Mouse (Mus musculus) skeletal muscle tissue, adult 2 months (tissue): ENCODE measurements around the gene Rph3a.

ENCODE experiments used
- DNase-seq: peaks from one replicate; pipeline ENCODE4 v3.0.0-alpha.2; 2012; ENCODE audit warnings: low read depth, low spot score

The Rph3a gene

DNA sequence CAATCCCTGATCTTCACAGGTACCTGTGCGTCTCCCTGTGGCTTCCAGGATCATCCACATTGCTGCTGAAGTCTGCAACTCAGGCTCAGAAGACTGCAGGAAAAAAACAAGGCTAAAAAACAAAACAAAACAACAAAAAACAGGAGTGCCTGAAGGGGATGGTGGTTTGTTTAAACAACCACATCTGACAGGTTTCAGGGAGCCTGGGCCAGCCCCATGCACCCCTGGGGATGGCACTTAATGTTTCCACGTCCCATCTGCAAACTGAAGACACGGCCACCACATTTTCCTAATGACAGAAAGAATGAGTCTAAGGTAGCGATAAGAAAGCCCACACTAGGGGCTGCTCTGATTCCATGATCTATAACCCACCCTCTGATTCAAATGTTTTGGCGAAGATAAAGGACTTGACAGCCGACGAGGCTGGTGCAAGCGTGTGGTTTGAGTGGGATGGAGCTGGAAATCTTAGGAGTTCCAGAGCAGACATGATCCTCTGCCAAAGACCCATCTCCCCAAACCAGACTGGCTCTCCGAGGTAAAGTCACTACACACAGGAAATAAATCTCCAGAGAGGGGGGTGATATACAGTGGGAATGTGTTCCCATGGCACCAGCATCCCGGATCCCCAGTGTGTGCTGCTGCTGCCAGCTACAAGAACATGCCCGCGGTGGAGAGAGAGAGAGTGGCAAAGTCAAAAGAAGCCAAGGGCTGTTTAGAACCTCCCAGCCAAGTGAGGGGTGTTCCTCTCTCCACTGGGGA, at the start of gene Rph3a:
Rph3a (minus strand) TSS at position 282 of the 759 bp plus-strand sequence.
- DNase-seq: no peak

DNA sequence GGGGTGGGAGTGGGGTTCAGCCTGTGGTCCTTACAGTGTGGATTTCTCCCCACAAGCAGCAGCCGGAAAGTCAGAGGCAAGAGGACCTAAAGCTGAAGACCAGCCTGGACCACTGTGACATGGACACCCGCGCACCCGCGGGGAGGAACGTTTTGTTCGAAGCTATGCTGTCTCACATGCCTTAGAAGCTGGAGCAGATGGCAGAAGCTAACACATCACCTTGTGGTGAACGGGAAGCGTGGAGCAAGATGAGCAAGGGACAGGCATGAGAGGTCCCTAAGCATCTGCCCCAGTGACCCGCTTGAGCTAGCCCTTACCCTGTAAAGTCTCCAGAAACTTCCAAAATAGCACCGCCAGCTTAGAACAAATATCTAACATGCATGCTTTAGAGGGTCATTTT, 48.4 kb upstream of the Rph3a start:
- no peak for DNase-seq

DNA sequence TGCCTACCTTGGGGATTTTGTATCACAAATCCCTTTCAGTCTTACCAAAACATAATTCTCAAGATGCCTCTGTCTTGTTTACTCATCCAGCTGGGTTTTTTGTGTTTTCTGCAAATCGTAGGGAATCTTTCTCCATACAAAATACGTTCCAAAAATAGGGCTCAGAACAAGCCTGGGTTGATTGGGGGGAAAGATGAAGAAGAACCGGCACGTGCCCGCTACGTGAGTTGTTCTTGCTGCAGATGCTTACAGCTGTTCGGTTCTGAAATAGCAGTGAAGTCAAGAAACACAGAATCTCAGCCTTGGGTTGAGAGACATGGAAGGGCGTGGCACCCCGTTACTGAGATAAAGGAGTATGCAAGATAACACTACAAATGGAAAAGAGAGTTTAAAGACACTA, 44.0 kb upstream of the Rph3a start:
- DNase-seq: no peak

DNA sequence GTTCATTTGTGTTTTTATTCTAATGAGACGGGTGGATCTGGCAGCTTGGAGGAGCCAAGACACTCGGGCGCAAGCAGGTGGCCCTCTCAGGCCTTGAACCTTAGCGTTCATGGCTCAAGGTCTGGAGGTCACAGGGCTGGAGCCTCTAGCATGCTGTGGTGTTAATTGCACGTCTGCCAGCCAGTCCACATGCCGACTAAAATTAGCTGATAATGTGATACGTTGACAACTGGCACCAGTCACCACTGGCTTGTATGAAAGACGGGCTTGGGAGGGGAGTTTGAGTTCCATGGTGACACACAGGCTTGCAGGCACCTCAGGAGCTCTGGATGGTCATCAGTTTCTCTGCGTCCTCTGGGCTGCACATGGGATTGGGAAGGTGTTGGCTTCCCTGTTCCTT, 31.9 kb upstream of the Rph3a start:
- no peak for DNase-seq

DNA sequence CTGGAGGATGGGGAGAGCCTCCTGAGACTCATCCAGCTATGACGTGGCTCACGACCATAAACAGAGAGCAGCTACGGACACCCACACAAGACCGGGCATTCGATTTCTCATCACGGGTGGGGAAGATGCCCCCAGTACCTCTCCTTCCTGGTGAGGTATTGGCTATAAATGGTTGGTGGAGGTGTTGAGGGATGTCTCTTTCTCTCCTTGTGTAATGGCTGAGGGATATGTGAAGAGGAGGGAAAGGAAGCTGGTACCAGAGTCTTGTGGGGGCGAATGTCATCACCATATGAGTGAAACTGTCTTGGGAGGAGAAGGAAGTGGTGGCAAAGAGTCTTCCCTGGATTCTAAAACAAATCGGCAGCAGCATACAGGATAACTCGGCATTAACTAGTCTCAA, 29.6 kb upstream of the Rph3a start:
- DNase-seq: no peak

DNA sequence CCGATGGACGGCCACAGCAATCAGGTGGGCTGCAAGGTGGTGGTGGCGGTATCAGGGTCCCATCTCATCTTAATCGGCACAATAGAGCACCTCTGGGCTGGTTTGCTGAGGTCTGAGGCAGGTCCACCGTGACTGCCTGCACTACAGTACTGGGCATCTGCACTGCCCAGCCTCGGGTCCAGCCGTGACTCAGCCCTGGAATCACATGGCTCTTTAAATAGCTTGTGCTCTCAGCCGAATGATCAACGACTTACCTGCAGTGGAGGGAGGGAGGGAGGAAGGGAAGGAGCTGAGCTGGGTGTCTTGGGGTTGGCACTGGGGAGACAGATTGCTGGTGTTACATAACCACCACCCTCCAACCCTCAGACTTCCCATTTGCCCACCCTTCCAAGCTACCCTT, 20.3 kb upstream of the Rph3a start:
- no peak for DNase-seq

DNA sequence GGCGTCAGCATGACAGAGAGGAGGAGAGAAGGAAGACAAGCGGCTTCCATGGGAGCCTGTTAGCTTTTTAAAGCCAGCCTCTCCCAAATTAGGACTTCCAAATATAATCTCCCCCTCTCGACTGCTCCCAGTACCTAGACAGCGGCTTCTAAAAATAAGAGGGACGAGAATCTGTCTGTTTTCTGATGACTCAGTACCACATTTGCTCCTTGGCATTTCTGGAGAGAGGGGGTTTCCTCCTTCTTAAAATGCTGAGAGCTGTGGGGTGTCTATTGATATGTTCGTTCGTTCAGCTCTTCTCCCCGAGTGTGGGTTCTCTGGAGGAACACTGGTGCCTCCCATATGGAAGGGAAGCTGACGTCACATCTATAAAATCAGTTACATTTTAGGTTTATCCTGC, 9.6 kb upstream of the Rph3a start:
- no peak for DNase-seq

DNA sequence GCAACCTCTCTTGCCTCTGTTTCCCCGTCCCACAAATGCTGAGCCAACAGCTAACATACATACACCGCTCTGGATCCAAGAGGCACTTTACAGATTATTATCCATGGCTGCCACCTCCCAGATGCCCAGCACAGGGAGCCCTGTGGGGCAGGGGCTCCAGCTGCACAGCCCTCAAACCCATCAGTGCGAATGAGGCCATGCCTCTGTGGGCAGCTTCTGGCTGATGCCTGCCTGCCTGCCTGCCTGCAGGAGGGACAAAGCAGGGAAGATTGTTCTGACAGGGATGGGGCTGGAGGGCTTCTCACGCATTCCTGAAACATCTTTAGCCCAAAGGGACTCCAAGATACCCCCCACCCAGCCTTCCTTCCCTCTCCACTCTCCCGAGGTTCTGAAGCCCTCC, 7.8 kb upstream of the Rph3a start:
- DNase-seq: no peak

DNA sequence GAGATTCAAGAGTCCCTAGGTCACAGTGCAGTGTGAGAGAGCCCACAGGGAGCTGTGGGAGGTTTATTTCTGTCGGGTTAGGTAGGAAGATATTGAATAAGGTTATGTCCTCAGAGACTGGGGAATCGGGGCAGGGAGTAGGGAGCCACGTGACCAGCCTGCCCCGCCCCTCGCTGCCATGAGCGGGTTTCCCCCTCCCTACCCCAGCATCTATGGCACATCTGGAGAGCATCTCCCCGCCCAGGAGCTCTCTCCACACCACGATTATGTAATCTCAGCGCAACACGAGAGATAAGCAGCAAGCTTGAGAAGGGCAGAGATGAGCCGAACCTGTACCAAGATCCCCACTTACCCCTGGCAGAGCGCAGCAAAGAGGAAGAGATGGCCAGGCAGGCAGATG, 6.5 kb upstream of the Rph3a start:
- DNase-seq: no peak

DNA sequence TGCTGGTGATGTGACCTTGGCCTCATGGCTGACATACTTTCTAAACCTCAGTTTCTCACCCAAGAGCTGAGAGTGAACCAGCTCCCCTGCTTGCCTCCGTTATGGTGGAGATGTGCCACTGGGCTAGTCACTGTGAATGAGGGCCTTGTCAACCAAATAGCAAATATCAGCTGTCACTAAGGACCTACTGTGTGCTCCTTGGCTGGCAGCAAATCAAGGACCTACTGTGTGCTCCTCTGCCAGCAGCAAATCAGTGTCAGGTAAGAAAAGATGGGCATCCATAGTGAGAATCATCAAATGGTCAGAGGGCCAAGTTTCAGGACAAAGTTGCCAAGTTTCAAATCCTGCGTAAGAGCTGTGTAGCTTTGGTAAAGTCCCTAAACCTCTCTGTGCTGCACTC, 4.6 kb upstream of the Rph3a start:
- DNase-seq: no peak

DNA sequence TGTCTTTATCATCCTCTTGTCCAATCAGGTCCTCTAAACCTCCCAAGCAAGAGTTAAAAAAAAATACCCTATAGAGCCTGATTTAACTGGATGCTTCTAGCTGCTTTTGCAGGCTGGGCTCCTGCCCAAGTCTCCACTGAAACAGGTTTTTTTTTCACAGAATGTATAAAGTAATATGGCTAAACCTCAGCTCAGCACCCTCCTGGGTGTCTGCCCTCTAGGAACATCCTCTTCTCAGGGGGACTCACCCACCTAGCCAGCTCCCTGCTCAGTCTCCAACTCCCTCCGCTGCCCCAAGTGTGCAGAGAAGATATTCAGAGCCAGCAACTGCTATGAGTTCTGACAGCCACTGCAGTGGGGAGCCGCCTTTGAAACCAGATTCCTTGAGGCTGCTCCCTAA, 2.1 kb upstream of the Rph3a start:
- DNase-seq: no peak

DNA sequence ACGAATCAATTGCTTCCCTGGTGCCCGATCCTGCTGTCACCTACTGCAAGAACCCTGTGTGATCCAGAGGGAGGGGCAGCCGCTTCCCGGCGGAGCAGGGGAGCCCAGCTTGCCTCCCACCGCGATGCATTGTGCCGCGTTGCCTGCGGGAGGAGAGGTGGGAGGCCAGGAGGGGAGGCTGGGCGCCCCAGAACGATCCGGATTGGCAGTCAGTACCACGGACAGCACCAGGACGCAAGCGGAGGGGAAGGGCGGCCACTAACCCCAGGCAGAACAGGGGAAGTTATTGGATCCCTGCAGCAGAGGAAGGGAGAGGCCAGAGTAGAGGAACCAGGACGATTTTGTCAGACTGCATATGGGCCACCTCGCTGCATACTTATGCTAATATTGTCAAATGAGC, 486 bp downstream of the Rph3a start:
- no peak for DNase-seq

DNA sequence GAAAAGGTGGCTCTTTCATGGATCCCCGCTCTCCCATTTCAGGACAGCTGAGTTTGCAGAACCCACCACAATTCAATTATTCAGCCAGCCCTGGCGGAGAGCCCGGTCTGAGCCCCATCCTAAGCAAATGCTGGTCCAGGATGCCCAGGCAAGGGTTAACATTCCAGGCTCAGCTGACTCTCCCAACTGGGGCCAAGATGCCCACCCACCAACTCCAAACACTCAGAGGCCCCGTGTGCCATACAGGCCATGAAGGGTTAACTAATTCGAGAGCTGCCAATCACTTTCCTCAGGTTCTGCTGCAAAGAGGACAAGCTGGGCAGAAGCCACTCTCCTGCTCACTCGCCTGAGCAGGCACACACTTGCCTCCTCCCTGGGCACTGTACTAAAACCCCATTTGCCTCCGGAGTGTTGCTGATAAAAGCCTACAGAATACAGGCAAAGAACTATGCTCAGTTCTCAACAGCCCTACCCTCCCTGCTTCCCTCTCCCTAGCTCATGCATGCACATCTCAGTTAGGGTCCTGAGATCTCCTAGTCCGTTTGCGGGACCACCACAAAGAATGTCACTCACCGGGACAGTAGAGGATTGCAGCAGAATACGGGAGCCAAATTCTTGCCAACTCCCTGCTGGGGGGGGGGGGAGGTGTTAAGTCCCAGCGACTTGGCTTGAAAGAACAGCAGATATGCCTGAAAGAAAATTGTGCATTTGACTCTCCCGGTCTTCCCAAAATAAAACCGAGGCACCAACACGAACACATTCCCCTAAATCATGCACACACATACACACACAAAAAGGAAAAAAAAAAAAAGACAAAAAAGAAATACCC, 1.3 kb downstream of the Rph3a start:
- DNase-seq: no peak

DNA sequence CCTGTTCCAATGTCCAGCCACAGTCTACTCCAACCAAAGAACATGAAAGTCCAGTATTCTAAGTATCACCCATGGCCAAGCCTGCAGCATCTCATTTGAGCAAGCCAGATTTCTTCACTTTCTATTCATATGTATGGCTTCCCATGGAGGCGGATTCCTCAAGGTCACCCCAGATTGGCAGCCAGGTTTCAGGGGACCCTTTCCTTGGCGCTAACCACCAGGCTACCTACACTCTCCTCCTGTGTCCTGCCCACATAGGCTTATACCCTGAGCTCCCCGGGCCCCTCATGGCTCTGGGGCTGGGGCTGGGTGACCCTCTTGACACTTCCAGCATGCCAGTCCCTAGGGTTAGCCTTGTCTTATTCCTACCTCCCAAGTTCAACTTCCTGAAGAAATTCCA, 2.3 kb downstream of the Rph3a start:
- no peak for DNase-seq

DNA sequence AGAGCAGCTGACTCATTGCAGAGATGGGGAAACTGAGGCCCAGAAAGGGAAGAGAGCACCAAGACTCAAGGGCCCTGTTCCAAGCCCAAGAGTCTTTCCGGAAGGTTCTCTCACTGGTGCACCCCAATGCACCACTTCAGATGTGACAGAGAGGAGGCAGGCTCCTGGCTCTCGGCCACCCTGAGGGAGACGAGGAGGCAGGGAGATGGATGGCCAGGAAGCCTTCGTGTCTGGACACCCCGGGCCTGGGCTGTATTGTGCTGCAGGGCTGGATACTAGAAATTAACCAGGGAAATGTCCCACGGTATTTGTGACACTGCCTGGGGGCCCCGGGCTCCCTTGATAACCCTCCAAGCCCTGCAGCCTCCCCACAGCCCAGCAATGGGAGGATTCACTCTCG, 2.8 kb downstream of the Rph3a start:
- no peak for DNase-seq

DNA sequence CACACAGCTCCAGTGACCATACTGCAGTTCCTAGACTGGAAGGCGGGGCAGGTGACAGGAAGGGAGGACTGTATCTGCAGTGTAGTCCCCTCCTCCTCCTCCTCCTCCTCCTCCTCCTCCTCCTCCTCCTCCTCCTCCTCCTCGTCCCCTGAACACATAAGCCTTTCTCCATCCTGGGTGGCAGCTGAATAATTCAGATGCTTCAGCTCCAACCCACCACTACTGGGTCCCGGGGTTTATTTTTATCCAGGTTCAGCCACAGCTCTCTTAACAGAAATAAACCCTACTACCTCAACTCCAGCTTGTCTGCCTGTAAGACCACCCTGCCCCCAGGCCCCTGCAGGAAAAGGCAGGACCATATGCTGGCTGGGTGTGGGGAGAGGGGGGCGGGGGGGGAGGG, 3.7 kb downstream of the Rph3a start:
- DNase-seq: no peak

DNA sequence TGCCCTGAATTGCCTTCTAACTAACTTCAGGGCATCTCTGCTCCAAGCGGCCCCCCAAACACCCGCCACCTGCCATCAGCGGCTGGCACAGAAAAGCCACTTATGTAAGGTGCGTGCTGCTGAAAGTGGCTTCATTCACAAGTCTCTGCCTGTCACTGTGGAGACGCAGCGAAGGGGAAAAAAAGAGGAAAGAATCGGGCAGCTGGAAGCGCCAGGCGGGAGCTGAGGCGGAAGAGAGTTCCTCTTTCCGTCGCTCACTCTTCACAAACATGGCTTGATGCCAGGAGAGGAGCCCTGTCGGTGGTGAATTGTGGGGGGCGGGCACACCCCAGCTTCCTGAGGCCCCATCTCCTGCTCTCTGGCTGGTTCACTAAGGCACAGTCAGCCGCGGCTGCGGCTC, 6.1 kb downstream of the Rph3a start:
- DNase-seq: no peak

DNA sequence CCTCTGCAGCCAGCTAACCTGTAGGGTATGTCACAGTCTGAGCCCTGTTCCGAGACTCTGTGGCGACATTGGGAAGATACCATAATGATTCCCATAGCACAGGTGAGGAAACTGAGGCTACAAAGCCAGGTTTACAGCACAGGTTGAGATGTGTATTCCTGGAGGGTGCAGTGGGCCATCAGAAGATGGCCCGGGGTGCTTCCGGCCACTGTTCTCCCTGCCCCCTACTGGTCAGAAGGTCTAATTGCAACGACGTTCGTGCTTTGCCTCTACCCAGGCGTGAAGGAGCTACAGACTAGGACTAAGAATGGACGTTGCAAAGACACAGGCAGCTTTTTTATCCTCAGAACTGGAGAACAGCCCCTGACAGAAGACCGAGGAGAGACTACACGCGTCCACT, 10.3 kb downstream of the Rph3a start:
- DNase-seq: no peak

DNA sequence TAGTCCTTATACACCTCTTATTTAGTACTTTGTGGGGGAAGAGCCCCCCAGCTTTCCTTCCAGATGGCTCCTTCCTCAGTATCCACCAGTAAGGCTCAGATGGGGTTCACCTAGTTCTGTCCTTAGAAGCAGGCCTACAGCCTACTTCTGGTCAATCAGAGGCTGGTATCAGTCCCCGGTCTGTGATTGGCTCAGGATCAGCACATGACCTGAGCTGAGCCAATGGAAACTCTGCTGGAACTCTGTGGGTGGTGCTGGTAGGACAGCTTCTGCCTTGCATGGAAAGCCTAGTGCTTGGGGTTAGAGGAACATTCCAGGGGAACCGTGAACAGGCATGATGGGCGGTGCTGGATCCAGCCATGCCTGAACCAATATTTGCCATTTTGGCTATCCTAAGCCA, 21.5 kb downstream of the Rph3a start:
- DNase-seq: no peak

DNA sequence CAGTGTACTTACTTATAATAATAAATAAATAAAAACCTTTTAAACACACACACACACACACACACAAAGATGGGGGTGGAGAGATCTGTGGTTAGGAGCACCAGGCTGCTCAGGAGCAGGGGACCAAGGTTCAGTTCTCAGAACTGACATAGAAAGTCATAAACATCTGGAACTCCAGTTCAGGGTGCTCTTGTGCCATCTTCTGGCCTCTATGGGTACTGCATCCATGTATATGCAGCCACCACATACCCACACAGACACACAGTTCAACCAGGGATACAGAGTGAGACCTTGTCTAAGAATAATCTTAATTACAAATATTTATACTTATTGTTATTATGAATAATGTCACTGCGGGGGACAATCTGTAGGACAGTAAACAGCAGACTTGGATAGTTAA, 26.9 kb downstream of the Rph3a start:
- no peak for DNase-seq

DNA sequence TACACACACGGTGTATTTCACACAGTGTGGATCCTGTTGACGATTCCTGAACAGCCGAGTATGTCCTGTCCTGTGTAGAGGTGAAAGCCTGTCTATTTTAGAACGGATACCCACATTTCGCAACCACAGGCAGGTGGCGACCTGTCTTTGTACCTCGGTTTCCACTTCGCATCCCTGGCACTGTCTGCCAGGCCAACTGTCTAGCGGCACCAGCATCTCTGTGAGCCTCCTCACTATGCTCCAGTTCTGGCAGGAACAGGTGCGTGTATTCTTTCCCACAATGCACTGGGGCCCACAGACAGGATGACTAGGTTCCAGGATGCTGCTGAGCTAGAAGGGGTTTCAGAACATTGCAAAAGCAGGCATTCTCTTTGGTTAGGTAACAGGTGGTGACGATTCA, 28.7 kb downstream of the Rph3a start:
- DNase-seq: no peak

DNA sequence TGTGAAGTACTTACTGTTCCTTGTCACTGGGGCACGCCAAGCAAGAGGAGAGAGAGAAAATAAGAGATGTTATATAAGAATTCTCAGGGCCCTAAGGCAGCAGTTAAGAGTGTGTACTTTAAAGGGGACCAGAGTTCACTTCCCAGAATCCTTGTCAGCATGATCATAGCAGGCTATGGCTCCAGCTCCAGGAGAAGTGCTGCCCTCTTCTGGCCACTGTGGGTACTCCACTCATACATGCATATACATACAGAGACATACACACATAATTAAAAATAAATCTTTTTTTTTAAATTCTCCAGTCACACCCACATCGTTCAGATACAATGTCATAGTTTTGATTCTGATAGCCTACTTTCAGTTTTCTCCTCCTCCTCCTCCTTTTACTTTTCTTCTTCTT, 29.8 kb downstream of the Rph3a start:
- no peak for DNase-seq

DNA sequence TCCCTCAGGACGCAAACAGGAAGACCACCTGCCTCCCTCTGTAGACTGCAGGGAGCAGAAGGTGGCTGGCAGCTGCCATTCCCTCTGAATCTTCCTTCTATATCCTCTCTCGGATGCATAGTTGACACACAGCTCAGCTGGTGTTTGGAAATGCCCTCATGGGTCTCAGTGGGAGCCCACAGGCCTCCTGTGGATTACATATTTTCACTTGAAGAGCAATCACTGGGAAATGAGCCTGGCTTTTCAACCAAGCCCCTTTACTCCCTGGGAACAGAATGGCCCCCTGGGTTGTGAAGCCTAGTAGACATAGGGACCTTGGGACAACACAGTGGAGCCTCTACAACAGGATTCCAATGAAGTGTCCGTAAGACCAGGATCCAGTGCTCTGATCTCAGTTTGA, 33.8 kb downstream of the Rph3a start:
- no peak for DNase-seq
